Mouse (Mus musculus): ENCODE measurements around the gene Acp5. TPM values are rescaled to one million over a fixed set of nuclear protein-coding genes. Genes with fewer than 3 reads are reported as not detected.

The Acp5 gene
- total and polyA plus RNA-seq, 3 experiments, result 0.34 TPM; not detected in 2

DNA sequence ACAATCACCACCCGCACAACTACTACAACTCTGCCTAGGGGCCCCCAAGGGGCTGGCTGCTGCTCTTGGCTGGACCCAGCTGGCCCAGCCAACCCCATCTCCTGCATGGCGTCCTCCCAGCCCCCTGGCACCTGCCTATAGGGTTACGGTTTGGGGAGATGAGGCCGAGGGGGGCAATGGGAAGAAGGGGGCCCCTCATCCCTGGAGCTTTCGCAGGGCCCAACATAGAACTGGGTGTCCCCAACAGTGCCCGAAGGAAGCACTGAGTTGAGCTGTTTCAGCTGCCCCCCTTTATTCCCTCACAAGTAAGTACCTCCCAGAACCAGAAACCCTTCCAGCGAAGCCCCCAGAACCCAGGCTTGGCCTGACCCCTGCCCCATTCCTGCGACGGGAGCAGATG lies 27.3 kb downstream of the Acp5 start:
- H3K79me2 ChIP-seq (replicated peaks; ENCODE audit: control insufficient read depth, extremely low read depth, insufficient read depth, poor library complexity, severe bottlenecking), result no peaks in the 10 kb centered on the region
- no peak for TF ChIP-seq CHD2 (IDR thresholded peaks at IDR 0.05; ENCODE audit: low read length)
- no peak overlapping the region for H3K4me3 ChIP-seq (replicated peaks in 1 of 3; ENCODE audit: low read depth in 2 of 3, low read length in 2 of 3, poor library complexity in 1 of 3)
- H3K4me1 ChIP-seq (ENCODE audit: control insufficient read depth in 1 of 2, insufficient read depth in 2 of 2), result no peaks in the 10 kb centered on the region; a peak in 1 of 4 replicates
- no peaks in the 10 kb centered on the region for H3K27me3 ChIP-seq (replicated peaks)
- in situ Hi-C loops (cut with MboI; ENCODE audit: low pct_ligation_motif_present, low pct_unique_long_range_greater_than_20kb, low sequenced_read_pairs), result no loop called here
- dilution Hi-C loops (cut with MboI; ENCODE audit: extremely low pct_ligation_motif_present, extremely low pct_unique_long_range_greater_than_20kb, low sequenced_read_pairs), result no loop called here
- no peak overlapping the region for H3K4me2 ChIP-seq (ENCODE audit: insufficient read depth, low read depth, poor library complexity, severe bottlenecking)
- no peak overlapping the region for H3K9ac ChIP-seq (ENCODE audit: insufficient read depth, low read depth)
- peaks cover 27 to 52% of the 10 kb centered on the region in 2 experiments for H3K36me3 ChIP-seq (replicated peaks in 1 of 2; ENCODE audit: control insufficient read depth in 1 of 2, insufficient read depth in 1 of 2, low read length in 1 of 2)
- DNase-seq (ENCODE audit: extremely low read depth), result no peak
- H3K9me3 ChIP-seq (replicated peaks; ENCODE audit: low read length), result no peaks in the 10 kb centered on the region
- no peak overlapping the region for H3K27ac ChIP-seq (ENCODE audit: insufficient read depth, low read depth)

DNA sequence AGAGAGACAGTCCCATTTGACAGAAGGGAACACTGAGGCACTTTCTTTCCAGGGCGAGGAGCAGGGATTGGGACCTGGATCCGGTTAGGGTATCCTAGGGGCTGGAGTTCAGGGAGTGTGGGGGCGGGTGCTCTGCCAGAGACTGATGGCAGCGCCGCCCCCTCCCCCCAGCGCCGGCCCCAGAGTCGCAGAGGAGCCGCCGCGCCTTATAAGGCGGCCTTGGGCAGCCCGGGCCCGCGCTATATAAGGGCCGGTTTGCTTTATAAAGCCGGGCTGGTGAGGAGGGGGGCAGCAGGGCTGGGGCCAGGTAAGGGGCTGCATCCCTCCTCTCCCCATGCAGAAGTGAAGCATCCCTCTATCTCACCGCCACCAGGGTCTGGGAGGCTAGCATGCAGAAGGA lies 35.6 kb downstream of the Acp5 start:
- dilution Hi-C loops (cut with MboI; ENCODE audit: extremely low pct_ligation_motif_present, extremely low pct_unique_long_range_greater_than_20kb, low sequenced_read_pairs), result no loop called here
- H3K36me3 ChIP-seq (replicated peaks in 1 of 2; ENCODE audit: control insufficient read depth in 1 of 2, insufficient read depth in 1 of 2, low read length in 1 of 2), result no peaks in the 10 kb centered on the region
- H3K27me3 ChIP-seq (replicated peaks), result peaks cover 39% of the 10 kb centered on the region
- peaks cover 4 to 7% of the 10 kb centered on the region in 2 experiments; a peak in 2 of 4 replicates for H3K4me1 ChIP-seq (ENCODE audit: control insufficient read depth in 1 of 2, insufficient read depth in 2 of 2)
- no peak overlapping the region for H3K9ac ChIP-seq (ENCODE audit: insufficient read depth, low read depth)
- TF ChIP-seq EP300 (IDR thresholded peaks at IDR 0.05; ENCODE audit: low read length) (no peak), JUN (IDR thresholded peaks at IDR 0.05; ENCODE audit: insufficient read depth, low read depth, low read length) (no peak), KAT2A (IDR thresholded peaks at IDR 0.05; ENCODE audit: insufficient replicate concordance, low read length) (no peak), HCFC1 (IDR thresholded peaks at IDR 0.05; ENCODE audit: low read depth, low read length) (no peak), SMC3 (IDR thresholded peaks at IDR 0.05; ENCODE audit: low read depth, low read length) (no peak), MAFK (IDR thresholded peaks at IDR 0.05; ENCODE audit: insufficient replicate concordance, low read length) (no peak), MAX (IDR thresholded peaks at IDR 0.05; ENCODE audit: low read length) (no peak), RCOR1 (conservative IDR thresholded peaks at IDR 0.05; ENCODE audit: low read depth, low read length) (no peak), TBP (conservative IDR thresholded peaks at IDR 0.05; ENCODE audit: low read depth, low read length) (no peak), CHD2 (IDR thresholded peaks at IDR 0.05; ENCODE audit: low read length) (no peak), BHLHE40 (IDR thresholded peaks at IDR 0.05; ENCODE audit: low read depth, low read length) (no peak), RAD21 (IDR thresholded peaks at IDR 0.05; ENCODE audit: low read depth, low read length) (no peak), POLR2A (IDR thresholded peaks at IDR 0.05; ENCODE audit: low read depth, low read length) (no peak), CTCF (conservative IDR thresholded peaks at IDR 0.05 in 1 of 2, IDR thresholded peaks at IDR 0.05 in 1 of 2; ENCODE audit: low read depth in 2 of 2, low read length in 2 of 2) (no peak), USF2 (conservative IDR thresholded peaks at IDR 0.05; ENCODE audit: low read depth, low read length) (no peak), IRF4 (IDR thresholded peaks at IDR 0.05; ENCODE audit: low read depth, low read length) (no peak), ZNF384 (IDR thresholded peaks at IDR 0.05; ENCODE audit: low read depth, low read length) (no peak), ELF1 (IDR thresholded peaks at IDR 0.05; ENCODE audit: low read depth, low read length) (no peak)
- H3K4me3 ChIP-seq (replicated peaks in 1 of 3; ENCODE audit: low read depth in 2 of 3, low read length in 2 of 3, poor library complexity in 1 of 3), result no peak overlapping the region
- no peak overlapping the region for H3K27ac ChIP-seq (ENCODE audit: insufficient read depth, low read depth)
- H3K79me2 ChIP-seq (replicated peaks; ENCODE audit: control insufficient read depth, extremely low read depth, insufficient read depth, poor library complexity, severe bottlenecking), result no peaks in the 10 kb centered on the region
- no peak for DNase-seq (ENCODE audit: extremely low read depth)
- no peaks in the 10 kb centered on the region for H3K9me3 ChIP-seq (replicated peaks; ENCODE audit: low read length)
- in situ Hi-C loops (cut with MboI; ENCODE audit: low pct_ligation_motif_present, low pct_unique_long_range_greater_than_20kb, low sequenced_read_pairs), result no loop called here
- H3K4me2 ChIP-seq (ENCODE audit: insufficient read depth, low read depth, poor library complexity, severe bottlenecking), result no peak overlapping the region

Measured in CH12.LX (cell line).